Mouse (Mus musculus): Measurements from ENCODE around the gene Sbk2.

The Sbk2 gene

GRCm38 (mm10) chr7:4920976-4921823 lies 43.0 kb downstream of the Sbk2 start:
- peak; percentile 42 to 63 for DNase-seq

GRCm38 (mm10) chr7:4920496-4920895 lies 43.7 kb downstream of the Sbk2 start:
- DNase-seq = no peak

- no peak for DNase-seq
These were observed 44.2 kb downstream of the Sbk2 start for GRCm38 (mm10) chr7:4919971-4920370.

DNA sequence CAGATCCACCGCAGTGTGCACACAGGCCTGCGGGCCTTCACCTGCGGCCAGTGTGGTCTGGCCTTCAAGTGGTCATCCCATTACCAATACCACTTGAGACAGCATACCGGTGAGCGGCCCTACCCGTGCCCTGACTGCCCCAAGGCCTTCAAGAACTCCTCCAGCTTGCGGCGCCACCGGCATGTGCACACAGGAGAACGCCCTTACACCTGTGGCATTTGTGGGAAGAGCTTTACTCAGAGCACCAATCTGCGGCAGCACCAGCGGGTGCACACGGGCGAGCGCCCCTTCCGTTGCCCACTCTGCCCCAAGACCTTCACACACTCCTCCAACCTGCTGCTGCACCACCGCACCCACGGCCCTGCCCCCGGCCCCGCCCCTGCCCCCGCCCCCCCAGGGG lies 45.1 kb downstream of the Sbk2 start:
- no peak for DNase-seq

DNA sequence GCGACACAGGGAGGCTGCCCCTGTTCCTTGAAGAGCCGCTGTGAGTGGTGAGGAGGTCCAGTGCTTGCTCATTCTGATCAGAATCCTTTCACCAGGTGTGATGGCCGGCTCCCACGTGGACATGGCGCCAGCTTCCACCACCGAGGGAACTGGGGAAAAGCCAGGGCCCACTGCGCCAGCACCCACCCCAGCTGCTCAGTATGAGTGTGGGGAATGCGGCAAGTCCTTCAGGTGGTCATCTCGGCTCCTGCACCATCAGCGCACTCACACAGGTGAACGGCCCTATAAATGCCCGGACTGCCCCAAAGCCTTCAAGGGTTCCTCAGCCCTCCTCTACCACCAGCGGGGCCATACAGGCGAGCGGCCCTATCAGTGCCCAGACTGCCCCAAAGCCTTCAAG lies 45.5 kb downstream of the Sbk2 start:
- DNase-seq = no peak

DNA sequence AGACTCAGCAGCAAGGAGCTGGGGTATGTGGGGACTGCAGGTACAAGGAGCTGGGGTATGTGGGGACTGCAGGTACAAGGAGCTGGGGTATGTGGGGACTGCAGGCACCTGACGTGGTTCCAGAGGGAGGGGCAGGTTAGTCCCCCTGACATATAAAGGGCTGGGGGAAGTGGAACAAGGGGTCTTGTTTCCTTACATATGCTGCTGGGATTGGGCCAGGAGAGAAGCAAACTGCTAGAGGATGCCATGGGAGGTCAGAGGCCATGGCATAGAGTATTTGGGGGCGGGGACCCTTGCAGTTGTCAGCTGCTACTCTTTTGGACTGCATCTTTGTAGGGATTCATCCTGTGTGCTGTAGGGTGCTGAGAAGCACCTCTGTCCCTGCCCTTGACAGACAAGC lies 46.7 kb downstream of the Sbk2 start:
- DNase-seq = no peak

GRCm38 (mm10) chr7:4915669-4916416 lies 48.4 kb downstream of the Sbk2 start:
- peak in 1 of 2 experiments; percentile 47 for DNase-seq

GRCm38 (mm10) chr7:4915007-4915665 lies 49.1 kb downstream of the Sbk2 start, which contains the start of gene Zfp628:
Gene Zfp628, plus strand, starts transcription at chr7:4915217.
- peak; percentile 95 for DNase-seq

- DNase-seq = no peak
These were observed 52.0 kb downstream of the Sbk2 start for GRCm38 (mm10) chr7:4912248-4912647.

DNA sequence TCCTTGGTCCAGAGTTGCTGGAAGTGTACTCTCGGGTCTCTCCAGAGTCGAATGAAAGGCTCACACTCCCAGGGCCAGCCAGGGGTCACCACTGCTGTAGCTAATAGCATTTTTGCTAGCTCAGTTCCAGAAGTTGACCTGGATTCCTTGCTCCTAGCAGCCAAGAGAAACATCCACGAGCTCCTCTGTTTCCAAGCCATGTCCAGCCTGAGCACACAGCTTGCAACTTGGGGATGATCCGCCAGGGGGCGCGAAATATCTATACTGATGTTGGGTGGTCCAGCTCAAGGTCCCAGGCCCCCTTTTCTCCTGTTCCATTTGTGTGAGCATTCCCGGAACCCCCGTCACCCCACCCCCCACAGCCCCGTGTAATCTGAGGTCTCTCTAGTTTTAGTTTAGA lies 52.6 kb downstream of the Sbk2 start:
- peak; percentile 59 to 71 for DNase-seq

DNA sequence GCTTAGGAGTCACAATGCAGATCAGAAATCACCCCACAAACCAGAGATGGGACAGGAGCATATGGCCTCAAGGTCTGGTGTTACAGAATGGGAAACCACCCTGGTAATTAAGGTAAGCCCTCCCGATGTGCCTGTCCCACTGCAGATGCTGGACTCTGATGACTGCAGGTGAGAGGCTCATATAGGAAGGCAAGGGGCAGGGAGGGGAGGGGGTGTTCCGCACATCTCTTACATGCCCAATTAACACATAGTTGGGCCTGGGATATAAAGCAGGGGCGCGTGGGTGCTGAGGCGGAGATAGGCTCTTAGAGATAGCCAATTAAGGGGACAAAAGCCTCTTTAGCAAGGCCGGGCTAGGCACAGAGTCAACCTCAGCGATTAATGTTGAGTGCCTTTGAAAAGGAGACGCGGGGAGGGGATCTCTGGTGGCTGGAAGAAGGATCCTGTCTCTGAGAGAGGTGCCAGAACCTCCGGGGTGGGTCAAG lies 57.7 kb downstream of the Sbk2 start, which contains the start of gene Gm36210:
Gene Gm36210 (minus strand): TSS at position 51 of the 485 bp plus-strand sequence.
- DNase-seq = no peak

DNA sequence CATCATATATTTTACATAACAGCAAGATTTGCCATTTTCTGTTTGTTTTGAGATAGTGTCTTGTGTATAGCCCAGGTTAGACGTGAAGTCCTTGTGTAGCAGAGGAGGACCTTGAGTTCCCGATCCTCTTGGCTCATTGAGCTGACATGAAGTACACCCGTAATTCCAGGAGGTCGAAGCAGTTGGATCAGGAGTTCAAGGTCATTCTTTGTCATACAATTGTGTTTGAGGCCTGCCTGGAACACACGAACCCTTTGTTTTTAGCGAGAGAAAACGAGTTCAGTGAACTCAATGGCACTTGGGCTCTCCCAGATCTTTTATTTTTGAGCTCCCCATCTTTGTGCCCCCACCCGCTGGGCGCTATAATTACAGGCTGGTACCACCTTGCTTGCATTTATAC lies 61.8 kb downstream of the Sbk2 start:
- DNase-seq = peak in 1 of 2 experiments; percentile 8

- peak in 1 of 2 experiments; percentile 38 for DNase-seq
These were observed 63.0 kb downstream of the Sbk2 start for GRCm38 (mm10) chr7:4901171-4901570.

GRCm38 (mm10) chr7:4900523-4900851 lies 63.7 kb downstream of the Sbk2 start:
- peak in 1 of 2 experiments; percentile 1 for DNase-seq

GRCm38 (mm10) chr7:4899649-4900522 lies 64.3 kb downstream of the Sbk2 start:
- peak in 1 of 2 experiments; percentile 21 for DNase-seq

DNA sequence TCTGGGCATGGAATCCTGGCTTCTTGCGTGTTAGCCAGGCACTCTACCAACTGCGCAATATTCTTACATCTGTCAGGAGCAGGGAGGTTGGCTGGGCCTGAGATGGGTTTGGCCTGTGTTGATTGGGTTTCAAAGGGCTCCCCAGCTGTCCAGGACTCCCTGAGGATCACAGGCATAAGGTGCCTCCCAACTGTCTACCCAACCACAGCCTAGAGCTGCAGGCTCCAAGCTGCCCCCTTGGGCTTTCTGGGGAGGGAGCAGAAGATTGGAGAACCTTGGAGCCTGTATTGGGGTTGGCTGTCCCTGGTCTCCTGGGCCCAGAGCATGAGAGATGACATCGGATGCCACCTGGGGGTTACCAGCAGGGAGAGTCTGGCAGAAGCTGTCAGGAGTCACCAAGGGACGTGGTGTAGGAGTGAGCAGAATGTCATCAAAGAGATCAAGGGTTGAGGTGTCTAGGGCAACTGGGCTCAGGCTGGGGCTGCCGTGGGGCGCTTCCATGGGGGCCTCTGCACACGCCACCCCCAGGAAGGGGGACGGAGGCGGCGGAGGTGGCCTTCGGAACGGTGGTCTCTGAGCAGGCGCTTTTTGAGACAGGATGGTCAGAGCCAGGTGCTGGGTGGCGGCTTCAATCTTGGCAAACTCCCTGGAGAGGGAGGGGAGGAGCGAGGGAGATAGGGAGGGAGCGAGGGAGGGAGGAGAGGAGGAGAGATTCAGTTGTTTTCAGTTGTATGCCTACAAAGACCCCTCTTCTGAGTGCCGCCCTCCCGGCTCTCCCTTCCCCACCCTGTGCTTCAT lies 65.2 kb downstream of the Sbk2 start:
- peak in 1 of 2 experiments; percentile 22 for DNase-seq

DNA sequence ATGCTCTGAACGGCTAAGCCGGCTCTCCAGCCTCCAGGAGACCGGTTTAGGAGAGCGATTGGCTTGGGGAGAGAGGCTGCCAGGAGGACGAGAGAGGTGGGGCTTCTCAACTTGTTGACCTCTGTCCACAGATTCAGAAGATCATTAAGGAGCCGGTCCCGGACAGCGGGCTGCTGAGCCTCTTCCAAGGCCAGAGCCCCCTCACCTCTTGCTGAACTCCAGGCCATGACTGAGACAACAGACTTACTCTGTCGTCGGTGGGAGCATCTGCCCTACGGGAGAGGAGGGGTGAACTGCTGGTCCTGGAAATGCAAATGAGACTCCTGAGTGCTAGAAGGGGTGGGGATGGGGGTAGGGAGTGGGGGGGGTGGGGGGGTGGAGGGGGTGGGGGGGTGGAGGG lies 69.0 kb downstream of the Sbk2 start:
- no peak for DNase-seq
